Mouse (Mus musculus): ENCODE measurements around the gene Srd5a3. TPM values are rescaled to one million over a fixed set of nuclear protein-coding genes. Genes with fewer than 3 reads are reported as not detected.

Gene Srd5a3
- total RNA-seq, 1 experiment from 2014 or later, result 45.3 TPM

DNA sequence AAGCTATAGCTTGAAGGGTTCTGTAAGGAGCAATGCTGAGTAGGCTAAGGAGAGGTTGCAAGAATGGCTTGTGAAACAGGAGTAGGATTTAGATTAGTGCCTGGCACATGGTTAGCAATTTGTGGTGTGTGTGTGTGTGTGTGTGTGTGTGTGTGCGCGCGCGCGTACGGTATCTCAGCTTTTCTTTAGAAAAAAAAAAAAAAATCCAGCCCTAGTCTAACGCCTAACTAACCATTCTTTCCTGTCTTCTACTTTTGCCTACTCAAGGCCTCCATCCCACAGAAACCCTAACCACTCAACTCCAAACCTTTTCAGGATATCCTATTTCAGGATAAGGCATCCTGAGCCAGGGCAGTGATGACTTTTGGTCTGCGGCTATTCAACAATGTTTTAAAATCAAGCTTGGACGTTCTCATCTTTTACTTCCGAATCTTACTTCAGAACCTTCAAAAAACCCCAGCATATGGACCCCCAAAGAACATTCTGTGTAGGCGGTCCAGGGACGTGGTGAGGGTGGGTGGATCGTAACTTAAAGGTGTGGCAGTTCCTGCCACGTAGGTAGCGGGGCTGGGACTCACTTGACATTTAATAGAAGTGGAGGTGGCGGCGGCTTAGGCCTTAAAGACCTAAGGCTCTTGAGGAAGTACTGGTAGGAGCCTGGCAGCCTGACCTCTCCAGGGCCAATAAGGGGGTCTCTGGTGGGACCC, 43.1 kb downstream of the Srd5a3 start:
- no peak; the same call in 1 of the 2 replicates for ATAC-seq (ENCODE audit: extremely low read depth, insufficient number of reproducible peaks, low FRiP score, poor library complexity, severe bottlenecking)

DNA sequence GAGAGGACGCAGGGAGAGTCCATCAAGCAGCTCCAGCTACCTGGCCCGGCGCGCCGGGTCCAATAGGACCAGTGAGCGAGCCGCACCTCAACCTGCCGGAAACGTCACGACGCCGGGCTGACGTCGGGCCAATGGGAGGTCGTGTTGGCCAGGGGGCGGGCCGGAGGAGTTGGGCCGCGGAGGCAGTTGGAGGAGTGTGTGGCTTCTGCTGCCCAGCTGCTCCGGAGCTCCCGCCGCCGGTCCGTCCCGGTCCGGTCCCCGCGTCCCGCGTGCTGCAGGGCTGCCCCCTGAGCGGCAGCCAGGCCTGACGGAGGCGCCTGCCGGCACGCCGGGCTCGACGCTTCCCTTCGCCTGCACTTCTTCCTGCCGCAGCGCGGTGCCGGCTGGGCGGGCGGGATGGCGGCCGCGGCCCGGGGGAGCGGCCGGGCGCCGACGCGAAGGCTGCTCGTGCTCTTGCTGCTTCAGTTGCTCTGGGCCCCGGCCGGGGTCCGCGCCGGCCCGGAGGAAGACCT, 43.7 kb downstream of the Srd5a3 start, which contains the start of gene Tmem165:
Gene Tmem165, plus strand, starts transcription at position 131 of the 512 bp plus-strand sequence.
- ATAC-seq (ENCODE audit: extremely low read depth, insufficient number of reproducible peaks, low FRiP score, poor library complexity, severe bottlenecking), result peak; percentile 96

DNA sequence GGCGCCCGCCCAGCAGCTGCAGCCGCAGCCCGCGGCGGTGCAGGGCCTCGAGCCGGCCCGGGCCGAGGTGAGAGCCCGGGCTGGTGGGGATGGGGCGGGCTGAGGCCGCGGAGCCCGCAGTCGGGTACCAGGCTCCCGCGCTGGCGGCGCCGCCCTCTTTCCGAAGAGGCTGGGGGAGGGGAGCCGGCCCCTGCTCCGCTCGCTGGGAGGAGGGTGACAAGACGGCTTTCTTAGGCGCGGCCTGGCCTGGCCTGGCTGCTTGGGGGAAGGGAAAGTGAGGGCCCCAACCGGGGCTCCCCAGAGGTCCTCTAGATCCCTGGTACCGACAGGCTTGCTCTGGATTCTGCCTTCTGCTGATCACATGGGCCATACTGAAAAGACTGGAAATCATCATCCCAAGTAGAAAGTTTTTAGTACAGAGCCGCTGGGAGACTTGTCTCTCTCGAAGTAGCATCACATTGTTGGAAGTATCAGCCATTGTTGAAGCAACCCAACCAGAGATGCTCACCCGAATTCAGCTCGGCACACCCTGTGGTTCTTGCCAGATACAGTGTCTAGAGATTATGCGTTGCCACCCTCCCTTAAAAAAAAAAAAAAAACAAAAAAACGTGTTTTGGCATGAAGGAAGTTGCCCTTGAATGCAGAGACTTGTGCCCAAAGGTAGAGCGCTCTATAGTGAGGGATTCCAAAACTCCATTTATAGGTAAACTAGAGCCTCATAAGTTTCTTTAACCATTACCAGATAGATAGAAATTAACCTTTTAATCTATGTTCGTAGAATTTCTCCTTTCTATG, 44.4 kb downstream of the Srd5a3 start:
- peak; percentile 11; the same call in 1 of the 2 replicates for ATAC-seq (ENCODE audit: extremely low read depth, insufficient number of reproducible peaks, low FRiP score, poor library complexity, severe bottlenecking)

DNA sequence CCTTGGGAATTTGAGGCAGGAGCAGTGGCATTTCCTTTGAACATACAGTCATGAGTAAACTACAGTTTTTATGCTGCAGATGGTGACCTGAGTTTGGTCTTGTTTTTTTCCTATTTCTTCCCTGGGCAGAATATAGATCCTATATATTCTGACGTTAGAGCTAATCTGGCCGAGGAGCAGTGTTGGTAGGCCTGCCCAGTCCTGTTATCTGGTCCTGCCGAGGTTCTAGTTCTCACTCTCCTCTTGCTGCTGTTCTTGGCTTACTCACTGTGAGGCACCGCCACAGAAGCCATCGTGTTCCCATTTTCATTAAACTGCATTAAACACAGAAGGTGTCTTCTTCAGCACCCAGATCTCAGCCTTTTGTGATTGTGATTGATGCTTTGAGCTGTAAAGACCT, 47.8 kb downstream of the Srd5a3 start:
- ATAC-seq (ENCODE audit: extremely low read depth, insufficient number of reproducible peaks, low FRiP score, poor library complexity, severe bottlenecking), result no peak

DNA sequence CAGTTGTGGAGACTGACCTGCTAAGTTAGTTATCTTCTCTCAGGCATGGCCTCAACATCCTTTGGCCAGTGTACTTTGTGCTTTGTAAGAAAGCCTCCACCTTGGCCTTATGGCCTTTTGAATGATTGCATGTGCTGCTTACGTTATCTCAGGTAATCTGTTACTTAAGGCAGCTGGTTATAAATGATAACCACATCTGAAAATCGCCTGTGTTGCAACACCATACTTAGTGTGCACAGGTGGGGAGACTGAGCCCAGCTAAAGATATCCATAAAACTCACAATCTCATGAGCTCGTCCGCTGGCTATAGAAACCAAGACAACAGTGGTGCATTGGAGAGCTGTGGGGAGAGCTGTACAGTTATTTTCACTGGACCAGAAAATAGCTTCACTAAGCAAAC, 50.5 kb downstream of the Srd5a3 start:
- ATAC-seq (ENCODE audit: extremely low read depth, insufficient number of reproducible peaks, low FRiP score, poor library complexity, severe bottlenecking), result no peak

DNA sequence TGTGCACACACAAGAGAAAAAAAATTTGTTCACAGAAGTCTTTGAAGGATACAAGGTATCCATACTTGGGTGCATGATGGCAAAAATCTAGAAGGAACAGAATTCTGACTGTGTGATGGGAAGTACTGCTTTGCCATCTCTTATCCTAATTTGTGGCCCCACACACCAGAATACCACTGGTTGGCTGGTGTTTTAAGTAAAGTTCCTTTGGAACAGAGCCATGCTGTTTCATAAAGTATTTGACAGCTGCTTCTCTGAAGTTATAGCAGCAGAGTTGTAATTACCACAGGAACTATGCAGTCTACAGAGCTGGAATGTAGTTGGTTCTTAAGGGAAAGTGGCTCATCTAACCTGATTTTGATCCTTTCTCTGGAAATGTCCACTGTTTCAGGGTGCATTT, 53.0 kb downstream of the Srd5a3 start:
- no peak for ATAC-seq (ENCODE audit: extremely low read depth, insufficient number of reproducible peaks, low FRiP score, poor library complexity, severe bottlenecking)

DNA sequence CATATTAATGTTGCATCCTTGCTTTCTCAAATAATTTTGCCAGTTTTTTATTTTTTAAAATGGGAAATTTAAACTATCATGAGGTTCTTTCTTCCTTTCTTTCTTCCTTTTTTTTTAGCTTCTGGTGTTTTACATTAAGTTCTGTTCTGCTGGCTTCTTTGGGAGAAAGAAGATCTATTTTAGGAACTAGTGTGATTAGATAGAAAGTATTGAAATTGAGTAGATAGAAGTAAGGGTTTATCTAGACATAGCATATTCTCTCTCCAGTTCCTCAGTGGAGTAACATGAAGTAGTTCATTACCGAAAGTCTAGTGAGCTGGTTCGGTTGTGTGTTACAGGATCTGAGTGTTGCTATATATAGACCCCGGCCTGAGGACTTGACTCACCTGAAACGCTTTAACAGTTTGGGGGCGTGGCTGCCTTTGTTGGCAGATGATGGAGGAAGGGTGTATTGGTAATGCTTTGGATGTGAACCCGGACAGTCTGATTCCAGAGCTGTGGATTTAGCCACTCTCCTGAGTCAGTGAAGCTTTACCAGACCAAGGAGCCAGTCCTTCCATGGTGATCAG, 54.4 kb downstream of the Srd5a3 start:
- no peak for ATAC-seq (ENCODE audit: extremely low read depth, insufficient number of reproducible peaks, low FRiP score, poor library complexity, severe bottlenecking)

DNA sequence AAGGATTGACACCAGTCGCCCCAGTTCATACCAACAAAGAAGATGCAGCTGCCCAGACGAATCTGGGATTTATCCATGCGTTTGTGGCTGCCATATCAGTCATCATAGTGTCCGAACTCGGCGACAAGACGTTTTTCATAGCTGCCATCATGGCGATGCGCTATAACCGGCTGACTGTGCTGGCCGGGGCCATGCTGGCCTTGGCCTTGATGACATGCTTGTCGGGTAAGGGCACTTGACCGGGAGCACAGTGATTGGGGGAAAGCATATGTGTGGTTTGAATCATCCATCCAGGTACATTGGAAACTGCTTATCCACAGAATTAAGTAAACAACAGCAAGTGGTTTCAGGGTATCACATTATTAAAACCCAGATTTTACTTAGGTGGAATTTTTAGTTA, 59.3 kb downstream of the Srd5a3 start:
- ATAC-seq (ENCODE audit: extremely low read depth, insufficient number of reproducible peaks, low FRiP score, poor library complexity, severe bottlenecking), result no peak

DNA sequence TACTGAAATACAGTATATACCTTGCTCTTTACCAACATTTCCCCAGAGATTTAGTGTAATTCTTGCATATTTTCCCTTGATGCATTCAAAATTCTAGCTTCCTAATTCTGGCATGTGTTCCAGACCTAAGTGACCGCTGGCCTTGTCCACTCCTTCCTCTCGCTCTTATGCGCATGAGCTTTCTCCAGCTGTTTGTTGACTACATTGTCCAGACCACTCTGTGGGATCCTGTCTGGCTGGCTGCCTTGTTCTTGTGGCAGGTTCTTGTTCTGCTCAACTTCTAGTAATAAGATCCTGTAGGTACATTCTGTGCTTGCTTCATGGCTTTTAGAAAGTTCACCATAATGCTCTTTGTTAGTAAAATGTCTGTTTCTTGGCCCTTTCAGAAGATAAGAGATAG, 63.1 kb downstream of the Srd5a3 start:
- no peak for ATAC-seq (ENCODE audit: extremely low read depth, insufficient number of reproducible peaks, low FRiP score, poor library complexity, severe bottlenecking)

Other genes starting within 250 kb of the Srd5a3 start
- gene Kdr, start 161.8 kb upstream of the Srd5a3 start, total RNA-seq (2017), result 0.12 and 0.37 TPM in 2 replicates
- 51.7 and 62.7 TPM in 2 replicates for gene Tmem165, start 43.6 kb downstream of the Srd5a3 start, total RNA-seq (2017)
- 24.9 and 25.0 TPM in 2 replicates for gene Clock, start 164.5 kb downstream of the Srd5a3 start, total RNA-seq (2017)
- gene Pdcl2, start 190.9 kb downstream of the Srd5a3 start, total RNA-seq (2017), result 0.70 TPM in 1 of 2 replicates, not detected in the other
- not detected in 2 replicates for gene Nmu, start 223.5 kb downstream of the Srd5a3 start, total RNA-seq (2017)